Mouse (Mus musculus) midbrain, postnatal 0 days (tissue): Measurements from ENCODE around the gene Myh10. TPM values are rescaled to one million over a fixed set of nuclear protein-coding genes. Genes with fewer than 3 reads are reported as not detected.

Experiments used
- ATAC-seq: fragments of 200-750 bp; cut with Nextera tagmentation; 2 replicates; pipeline ENCODE4 v1.8.0; 2017; ENCODE audit warnings: moderate number of reproducible peaks, mild to moderate bottlenecking, moderate TSS enrichment, moderate library complexity; ENCODE audit not compliant: low FRiP score
- DNase-seq: peaks from one replicate; pipeline ENCODE4 v3.0.0-alpha.2; 2015; ENCODE audit warnings: low spot score
- H3K27ac ChIP-seq: fragments of 300-500 bp; sonication (generic); 2 replicates; pipeline ENCODE4 v1.5.1; 2014; ENCODE audit warnings: low read depth, mild to moderate bottlenecking, low read length, mixed read lengths
- H3K27me3 ChIP-seq: fragments of 300-500 bp; sonication (generic); 2 replicates; pipeline ENCODE4 v1.6.1; 2014; ENCODE audit warnings: low read length, control low read depth, mixed read lengths; ENCODE audit not compliant: insufficient read depth
- H3K36me3 ChIP-seq: fragments of 300-500 bp; sonication (generic); 2 replicates; pipeline ENCODE4 v1.6.1; 2014; ENCODE audit warnings: low read length, control low read depth, mixed read lengths; ENCODE audit not compliant: insufficient read depth
- H3K4me1 ChIP-seq: fragments of 300-500 bp; sonication (generic); 2 replicates; pipeline ENCODE4 v1.6.1; 2014; ENCODE audit warnings: mild to moderate bottlenecking, control low read depth, antibody characterized with exemption, low read length, mixed read lengths; ENCODE audit not compliant: insufficient read depth
- H3K4me2 ChIP-seq: fragments of 300-500 bp; sonication (generic); 2 replicates; pipeline ENCODE4 v1.6.1; 2014; ENCODE audit warnings: low read depth, mild to moderate bottlenecking, low read length, mixed read lengths; ENCODE audit not compliant: poor library complexity, severe bottlenecking
- H3K4me3 ChIP-seq: fragments of 300-500 bp; sonication (generic); 2 replicates; pipeline ENCODE4 v1.5.1; 2014; ENCODE audit warnings: low read depth, mild to moderate bottlenecking, low read length, moderate library complexity
- H3K9ac ChIP-seq: fragments of 300-500 bp; sonication (generic); replicated peaks from 2 replicates; pipeline ENCODE4 v1.6.1; 2014; ENCODE audit warnings: mild to moderate bottlenecking, low read length, moderate library complexity, mixed read lengths; ENCODE audit not compliant: poor library complexity, severe bottlenecking
- H3K9me3 ChIP-seq: fragments of 300-500 bp; sonication (generic); 2 replicates; pipeline ENCODE4 v1.6.1; 2016; ENCODE audit warnings: low read length, control low read depth
- CTCF ChIP-seq: IDR thresholded peaks from 2 replicates; pipeline ENCODE4 v1.5.1; 2016; ENCODE audit warnings: antibody characterized with exemption, mild to moderate bottlenecking
- WGBS: fragments of 180-500 bp; shearing (Covaris S2); extraction: QIAGEN DNeasy Blood & Tissue Kit; methylation state at CpG from one replicate; pipeline ENCODE4 v1.1.7; 2014; 5-methylcytosine and 5-hydroxymethylcytosine counted together
- polyA plus RNA-seq: library from polyadenylated mRNA; unstranded; fragments of >200 nt; fragmentation: Nextera tagmentation; extraction: Ambion mirVana; gene quantifications from 2 replicates; pipeline ENCODE4 v1.2.1, GENCODE M21; 2015
- total RNA-seq: library from RNA; depleted of rRNA; stranded (reverse); fragments of >200 nt; gene quantifications from 2 replicates; pipeline ENCODE4 v1.2.3, GENCODE M21; 2014; rRNA removed

The Myh10 gene
- total and polyA plus RNA-seq, 2 experiments from 2014 or later = 68.0 to 217 TPM

- TF ChIP-seq CTCF = no peak
- 87% methylated on average over 8 of the region's 8 CpGs for WGBS
- DNase-seq = no peak
These were observed 168.7 kb downstream of the Myh10 start for GRCm38 (mm10) chr11:68859943-68860593.

GRCm38 (mm10) chr11:68862260-68862659, 170.9 kb downstream of the Myh10 start:
- ATAC-seq = no peak
- H3K4me3 ChIP-seq = no peak overlapping the region
- H3K4me1 ChIP-seq = no peaks in the 10 kb centered on the region
- WGBS = 79% methylated on average over 2 of the region's 2 CpGs
- H3K4me2 ChIP-seq = no peak overlapping the region
- DNase-seq = no peak
- no peaks in the 10 kb centered on the region for H3K36me3 ChIP-seq
- H3K27ac ChIP-seq = no peak overlapping the region
- H3K9me3 ChIP-seq = no peaks in the 10 kb centered on the region
- H3K27me3 ChIP-seq = no peaks in the 10 kb centered on the region
- H3K9ac ChIP-seq = no peak overlapping the region
- no peak for TF ChIP-seq CTCF

More at GRCm38 (mm10) chr11:68859943-68860593, 168.7 kb downstream of the Myh10 start:
- Histone ChIP-seq H3K27ac (no peak overlapping the region), H3K9me3 (no peaks in the 10 kb centered on the region), H3K36me3 (no peaks in the 10 kb centered on the region), H3K4me2 (no peak overlapping the region), H3K27me3 (no peaks in the 10 kb centered on the region), H3K4me1 (no peaks in the 10 kb centered on the region), H3K9ac (no peak overlapping the region), H3K4me3 (no peak overlapping the region)
- ATAC-seq = no peak

GRCm38 (mm10) chr11:68863631-68864091, 172.3 kb downstream of the Myh10 start:
- TF ChIP-seq CTCF = no peak
- Histone ChIP-seq H3K4me3 (no peak overlapping the region), H3K36me3 (no peaks in the 10 kb centered on the region), H3K27me3 (no peaks in the 10 kb centered on the region), H3K9me3 (no peaks in the 10 kb centered on the region), H3K4me2 (no peak overlapping the region), H3K4me1 (no peaks in the 10 kb centered on the region), H3K9ac (no peak overlapping the region), H3K27ac (no peak overlapping the region)
- DNase-seq (no peak), ATAC-seq (no peak)
- 75% methylated on average over 4 of the region's 4 CpGs for WGBS

- H3K36me3 ChIP-seq = no peaks in the 10 kb centered on the region
- no peak overlapping the region for H3K27ac ChIP-seq
- peak; percentile 17 for DNase-seq
- H3K4me3 ChIP-seq = no peak overlapping the region
- H3K9ac ChIP-seq = no peak overlapping the region
- H3K4me1 ChIP-seq = no peaks in the 10 kb centered on the region
- no peaks in the 10 kb centered on the region for H3K9me3 ChIP-seq
- ATAC-seq = no peak
- no peak overlapping the region for H3K4me2 ChIP-seq
- WGBS = 51% methylated on average over 9 of the region's 9 CpGs
- no peaks in the 10 kb centered on the region for H3K27me3 ChIP-seq
- TF ChIP-seq CTCF = no peak
These were observed 173.3 kb downstream of the Myh10 start for GRCm38 (mm10) chr11:68864544-68865189.

Other genes with a start within 250 kb of the Myh10 start
- gene Pik3r6, start 188.5 kb upstream of the Myh10 start, total RNA-seq = 1.8 and 2.2 TPM in 2 replicates
- gene Pik3r6, start 188.5 kb upstream of the Myh10 start, polyA plus RNA-seq = 1.2 and 1.5 TPM in 2 replicates
- gene Mfsd6l, start 135.4 kb upstream of the Myh10 start, total RNA-seq = 0.11 and 0.33 TPM in 2 replicates
- 0.19 TPM in 1 of 2 replicates, not detected in the other for gene Mfsd6l, start 135.4 kb upstream of the Myh10 start, polyA plus RNA-seq
- gene Ccdc42, start 104.5 kb upstream of the Myh10 start, total RNA-seq = 0.33 TPM in 1 of 2 replicates, not detected in the other
- 0.37 and 0.51 TPM in 2 replicates for gene Ccdc42, start 104.5 kb upstream of the Myh10 start, polyA plus RNA-seq
- gene Ndel1, start 180.3 kb downstream of the Myh10 start, total RNA-seq = 88.0 and 114 TPM in 2 replicates
- 106 and 112 TPM in 2 replicates for gene Ndel1, start 180.3 kb downstream of the Myh10 start, polyA plus RNA-seq
- gene Rnf222, start 197.0 kb downstream of the Myh10 start, total RNA-seq = 0.11 TPM in 1 of 2 replicates, not detected in the other
- not detected in 2 replicates for gene Rnf222, start 197.0 kb downstream of the Myh10 start, polyA plus RNA-seq
- gene Rpl26, start 210.0 kb downstream of the Myh10 start, total RNA-seq = 1,124 and 1,179 TPM in 2 replicates
- gene Rpl26, start 210.0 kb downstream of the Myh10 start, polyA plus RNA-seq = 561 and 573 TPM in 2 replicates
- 1.5 and 4.3 TPM in 2 replicates for gene Odf4, start 235.5 kb downstream of the Myh10 start, total RNA-seq
- gene Odf4, start 235.5 kb downstream of the Myh10 start, polyA plus RNA-seq = 0.52 and 2.2 TPM in 2 replicates